Mouse (Mus musculus) G1E (cell line): ENCODE measurements around the gene Usp29. TPM values are rescaled to one million over a fixed set of nuclear protein-coding genes. Genes with fewer than 3 reads are reported as not detected.

Experiments
- ATAC-seq: 2 replicates; pipeline ENCODE4 v1.8.0; 2016; ENCODE audit warnings: mild to moderate bottlenecking; ENCODE audit not compliant: insufficient number of reproducible peaks, poor library complexity, low FRiP score, severe bottlenecking; ENCODE audit errors: extremely low read depth
- DNase-seq: peaks from one replicate; pipeline ENCODE4 v3.0.0; 2012; ENCODE audit warnings: low spot score
- H3K27me3 ChIP-seq: 2 replicates; pipeline ENCODE4 v1.6.1; 2012; ENCODE audit warnings: mild to moderate bottlenecking, low read length, inconsistent platforms; ENCODE audit not compliant: insufficient read depth
- H3K36me3 ChIP-seq: replicated peaks from 2 replicates; pipeline ENCODE3; 2012; ENCODE audit warnings: mild to moderate bottlenecking, inconsistent platforms
- H3K4me1 ChIP-seq: 2 replicates; pipeline ENCODE4 v1.6.1; 2012; ENCODE audit warnings: low read depth, low read length, inconsistent platforms, mixed read lengths; ENCODE audit not compliant: insufficient read depth
- H3K4me3 ChIP-seq: 2 replicates; pipeline ENCODE4 v1.5.1; 2012; ENCODE audit warnings: low read depth, mild to moderate bottlenecking, inconsistent platforms, low read length, moderate library complexity, mixed read lengths
- H3K9me3 ChIP-seq: replicated peaks from 2 replicates; pipeline ENCODE4 v1.6.1; 2012; ENCODE audit warnings: inconsistent platforms
- CTCF ChIP-seq: IDR thresholded peaks from 2 replicates; pipeline ENCODE4 v1.5.1; 2012; ENCODE audit warnings: low read depth, low read length, inconsistent platforms, mixed read lengths
- GATA1 ChIP-seq: IDR thresholded peaks from 2 replicates; pipeline ENCODE4 v1.6.1; 2012; ENCODE audit warnings: borderline replicate concordance, low read length, inconsistent platforms, mixed read lengths
- GATA2 ChIP-seq: IDR thresholded peaks from 2 replicates; pipeline ENCODE4 v1.6.1; 2012; ENCODE audit warnings: low read depth, low read length, inconsistent platforms, borderline replicate concordance
- POLR2AphosphoS5 ChIP-seq: IDR thresholded peaks from 2 replicates; pipeline ENCODE4 v1.6.1; 2012; ENCODE audit warnings: low read depth, low read length, inconsistent platforms; ENCODE audit not compliant: insufficient replicate concordance
- TAL1 ChIP-seq: conservative IDR thresholded peaks from 2 replicates; pipeline ENCODE4 v1.6.1; 2012; ENCODE audit warnings: low read depth, low read length, inconsistent platforms, mixed read lengths
- polyA plus RNA-seq: library from polyadenylated mRNA; stranded (reverse); fragments of >175 nt; gene quantifications from 2 replicates; pipeline ENCODE4 v1.2.3, GENCODE M21; 2012
- total RNA-seq, 2 experiments: library from RNA; stranded (forward) in 1 of 2; stranded (reverse) in 1 of 2; fragments of 200-1000 nt in 1 of 2; fragments of >200 nt in 1 of 2; fragmentation: Nextera tagmentation in 1 of 2; gene quantifications; 2 replicates each; pipeline ENCODE4 v1.2.3; 2014 to 2017

Usp29 gene
- total and polyA plus RNA-seq, 3 experiments: 0.15 to 6.9 (median 2.2) TPM

DNA sequence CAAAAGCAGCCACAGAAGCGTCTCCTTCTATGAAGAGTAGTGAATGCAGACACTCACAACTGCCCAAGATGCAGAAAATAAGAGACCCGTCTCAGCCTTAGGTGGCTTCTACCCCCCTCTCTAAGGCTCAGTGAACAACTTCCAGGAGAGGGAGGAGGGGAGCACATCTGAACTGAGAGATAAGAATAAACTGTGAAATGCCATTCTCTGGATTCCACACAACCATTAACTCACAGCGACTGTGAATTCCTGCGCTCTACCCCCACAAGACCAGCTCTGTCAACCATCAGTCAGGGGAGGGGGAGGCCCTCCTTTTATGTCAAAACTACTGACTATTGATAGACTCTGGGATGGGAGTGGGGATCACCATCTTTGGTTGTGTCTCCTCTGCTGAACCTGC is 47.3 kb downstream of the Usp29 start:
- Histone ChIP-seq H3K9me3 (no peaks in the 10 kb centered on the region), H3K27me3 (no peaks in the 10 kb centered on the region), H3K4me1 (no peaks in the 10 kb centered on the region), H3K4me3 (no peak overlapping the region), H3K36me3 (no peaks in the 10 kb centered on the region)
- ATAC-seq (no peak), DNase-seq (no peak)
- TF ChIP-seq TAL1 (no peak), POLR2AphosphoS5 (no peak), CTCF (no peak), GATA2 (no peak), GATA1 (no peak)

DNA sequence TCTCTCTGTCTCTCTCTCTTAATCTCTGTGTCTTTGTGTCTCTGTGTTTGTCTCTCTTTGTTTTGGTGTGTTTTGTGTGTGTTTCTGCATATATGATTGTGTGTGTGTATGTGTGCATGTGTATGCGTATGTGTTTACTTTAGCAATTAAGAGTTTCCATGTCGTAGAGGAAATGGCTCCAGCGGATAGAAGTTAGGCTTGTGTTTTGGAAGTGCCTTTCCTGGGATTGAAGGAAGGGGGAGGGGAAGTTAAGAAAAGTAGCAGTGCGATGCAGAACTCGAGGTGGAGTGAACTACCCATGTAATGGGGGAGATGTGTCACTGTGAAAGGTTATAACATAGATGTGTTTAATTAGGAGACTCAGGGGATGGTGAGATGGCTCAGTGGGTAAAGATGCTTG is 48.8 kb downstream of the Usp29 start:
- Histone ChIP-seq H3K9me3 (no peaks in the 10 kb centered on the region), H3K4me1 (no peaks in the 10 kb centered on the region), H3K4me3 (no peak overlapping the region), H3K36me3 (no peaks in the 10 kb centered on the region), H3K27me3 (no peaks in the 10 kb centered on the region)
- ATAC-seq (no peak), DNase-seq (no peak)
- no peak for TF ChIP-seq CTCF
- no peak for TF ChIP-seq GATA1
- TF ChIP-seq GATA2: no peak
- no peak for TF ChIP-seq TAL1

DNA sequence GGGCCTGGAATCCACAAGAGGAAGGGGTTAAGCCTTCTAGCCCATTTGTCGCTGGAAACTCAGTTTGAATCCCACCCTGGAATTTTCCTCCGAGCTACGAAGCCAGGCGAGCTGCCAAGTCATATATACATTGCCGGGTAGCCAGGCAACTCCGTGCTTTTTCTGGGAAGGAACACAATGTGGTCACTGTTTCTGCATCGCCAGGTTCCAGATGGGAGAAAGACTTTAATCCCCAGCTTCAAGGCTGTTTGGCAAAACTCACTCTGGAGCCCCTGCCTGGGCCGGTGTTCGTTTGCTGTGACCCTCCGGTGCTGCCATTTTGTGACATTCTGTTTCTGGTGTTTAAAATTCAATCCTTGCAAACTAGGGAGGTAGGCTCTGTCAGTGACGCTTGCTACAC is 51.2 kb downstream of the Usp29 start:
- no peaks in the 10 kb centered on the region for H3K36me3 ChIP-seq
- H3K4me3 ChIP-seq: no peak overlapping the region
- no peak for TF ChIP-seq TAL1
- H3K9me3 ChIP-seq: no peaks in the 10 kb centered on the region
- no peaks in the 10 kb centered on the region for H3K27me3 ChIP-seq
- H3K4me1 ChIP-seq: no peaks in the 10 kb centered on the region
- no peak for DNase-seq
- no peak for ATAC-seq

DNA sequence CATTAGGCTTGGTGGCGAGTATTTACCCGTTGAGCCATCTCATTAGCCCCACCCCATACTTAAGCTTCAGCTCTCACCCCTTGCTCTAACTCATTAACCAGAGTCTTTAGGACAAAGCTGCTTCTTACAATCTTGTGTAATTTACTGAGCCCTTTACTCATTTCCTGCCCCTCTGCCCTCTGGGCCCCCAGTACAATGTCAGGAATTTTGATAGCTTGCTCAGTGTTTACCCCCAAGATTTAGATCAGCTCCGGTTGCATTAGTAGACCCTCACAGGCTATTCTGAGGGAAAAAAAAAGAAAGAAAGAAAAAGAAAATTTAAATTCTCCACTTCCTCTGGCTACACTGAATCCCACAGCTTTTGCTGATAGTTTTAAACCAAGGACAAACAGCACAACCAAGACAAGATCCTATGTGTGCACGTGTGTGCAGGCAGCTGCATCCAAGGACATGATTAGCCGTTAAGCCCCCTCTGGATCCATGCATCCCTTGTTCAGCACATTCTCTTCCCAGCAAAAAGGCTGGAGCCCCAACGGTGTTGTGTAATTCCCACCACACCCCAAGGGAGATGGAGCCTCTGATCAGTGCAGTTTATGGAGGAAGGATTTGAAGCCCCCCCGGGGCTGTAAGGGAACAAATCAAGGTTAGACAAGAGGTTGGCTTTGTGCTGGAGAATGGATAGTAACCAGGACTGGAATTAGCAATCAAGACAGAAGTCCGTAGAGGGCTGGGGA is 54.1 kb downstream of the Usp29 start:
- Histone ChIP-seq H3K4me3 (no peak overlapping the region), H3K9me3 (no peaks in the 10 kb centered on the region), H3K36me3 (no peaks in the 10 kb centered on the region), H3K4me1 (no peaks in the 10 kb centered on the region), H3K27me3 (no peaks in the 10 kb centered on the region)
- ATAC-seq (no peak), DNase-seq (no peak)
- no peak for TF ChIP-seq GATA2
- no peak for TF ChIP-seq POLR2AphosphoS5
- TF ChIP-seq CTCF: no peak
- TF ChIP-seq GATA1: no peak
- no peak for TF ChIP-seq TAL1

DNA sequence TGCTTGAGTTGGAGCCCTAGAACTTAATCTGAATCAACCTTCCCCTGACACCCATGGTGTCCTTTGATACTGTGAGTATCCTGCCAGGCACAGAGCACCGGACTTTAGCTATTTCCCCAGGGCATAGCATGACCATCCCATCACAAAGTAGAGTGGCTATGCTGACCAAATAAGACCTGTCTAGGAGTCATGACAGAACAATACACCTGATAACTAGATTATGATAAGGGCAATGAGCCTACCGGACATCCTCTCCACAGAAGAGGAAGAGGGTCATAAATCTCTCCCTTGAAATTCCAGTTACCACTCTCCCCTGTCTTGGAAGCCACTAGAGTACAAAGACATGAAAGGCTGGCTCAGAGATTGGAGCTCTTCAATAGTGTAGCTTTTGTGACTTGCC is 56.6 kb downstream of the Usp29 start:
- Histone ChIP-seq H3K4me1 (no peaks in the 10 kb centered on the region), H3K4me3 (no peak overlapping the region), H3K36me3 (no peaks in the 10 kb centered on the region), H3K27me3 (no peaks in the 10 kb centered on the region), H3K9me3 (no peaks in the 10 kb centered on the region)
- no peak for DNase-seq
- ATAC-seq: no peak
- TF ChIP-seq POLR2AphosphoS5 (no peak), CTCF (no peak), GATA2 (no peak), GATA1 (no peak), TAL1 (no peak)

DNA sequence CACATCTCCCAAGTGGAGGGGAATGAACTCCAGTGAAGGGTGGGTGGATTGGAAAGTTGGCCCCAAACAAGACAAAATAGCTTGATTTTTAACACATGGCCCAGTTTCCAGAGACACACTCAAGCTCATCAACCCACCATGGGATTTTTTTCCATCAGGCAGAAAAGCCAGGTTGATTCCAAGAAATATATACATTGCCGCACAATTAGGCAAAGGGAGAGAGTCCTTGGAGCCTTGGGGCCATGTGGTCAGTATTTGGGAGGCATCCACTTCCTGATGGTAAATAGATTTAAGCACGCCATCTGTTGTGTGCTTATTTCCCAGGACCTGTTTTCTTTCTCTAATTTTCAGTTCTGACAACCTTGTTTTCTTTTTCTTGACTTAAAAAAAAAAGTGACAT is 57.7 kb downstream of the Usp29 start:
- no peaks in the 10 kb centered on the region for H3K36me3 ChIP-seq
- no peaks in the 10 kb centered on the region for H3K27me3 ChIP-seq
- no peaks in the 10 kb centered on the region for H3K4me1 ChIP-seq
- ATAC-seq (no peak), DNase-seq (no peak)
- no peaks in the 10 kb centered on the region for H3K9me3 ChIP-seq
- H3K4me3 ChIP-seq: no peak overlapping the region
- TF ChIP-seq GATA1 (no peak), GATA2 (no peak), POLR2AphosphoS5 (no peak)

DNA sequence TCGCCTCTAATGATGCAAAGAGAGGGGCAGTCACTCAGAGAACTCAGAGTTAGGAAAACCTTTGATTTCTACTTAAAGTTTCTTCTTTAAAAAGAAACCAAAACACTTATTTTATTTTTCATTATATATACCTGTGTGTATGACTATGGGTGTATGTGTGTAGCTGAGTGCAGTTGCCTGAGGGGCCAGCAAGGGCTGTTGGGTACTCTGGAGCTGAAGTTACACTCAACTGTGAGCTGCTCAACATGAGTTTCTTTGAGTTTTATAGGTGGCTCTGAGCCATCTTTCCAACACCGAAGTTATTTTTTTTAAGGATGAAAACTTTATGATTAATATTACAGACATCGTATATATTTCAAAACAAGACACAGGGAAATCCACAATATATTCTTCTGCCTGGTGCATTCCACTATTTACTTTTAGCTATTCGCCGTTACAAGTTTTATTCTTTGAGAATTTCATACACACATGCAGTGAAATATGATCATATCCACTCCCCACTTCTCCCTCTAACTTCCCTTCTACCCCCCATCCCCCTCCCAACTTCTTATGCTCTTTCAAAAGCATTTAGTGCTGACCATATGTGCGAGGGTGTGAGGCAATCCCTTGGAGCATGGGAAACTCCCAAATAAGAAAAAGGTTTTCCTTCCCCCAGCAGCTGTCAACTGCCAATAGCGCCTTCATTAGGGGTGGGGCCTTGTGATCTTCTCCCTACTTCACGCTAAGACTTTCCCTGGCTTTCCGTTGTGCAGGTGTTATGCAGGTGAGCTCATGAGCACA is 61.1 kb downstream of the Usp29 start:
- TF ChIP-seq TAL1: no peak
- TF ChIP-seq GATA1: no peak
- no peak for TF ChIP-seq GATA2
- TF ChIP-seq POLR2AphosphoS5: no peak
- TF ChIP-seq CTCF: no peak
- Histone ChIP-seq H3K36me3 (no peaks in the 10 kb centered on the region), H3K27me3 (no peaks in the 10 kb centered on the region), H3K4me3 (no peak overlapping the region), H3K9me3 (no peaks in the 10 kb centered on the region), H3K4me1 (no peaks in the 10 kb centered on the region)
- DNase-seq: no peak
- ATAC-seq: no peak
